Mouse (Mus musculus): ENCODE measurements around the gene Gm20388. TPM values are rescaled to one million over a fixed set of nuclear protein-coding genes. Genes with fewer than 3 reads are reported as not detected.

Gene Gm20388
- total RNA-seq, 2 experiments from 2014 or later, result 12.7 TPM; not detected in 1

- DNase-seq, result no peak
Measured at GRCm38 (mm10) chr8:121035611-121036010, 1125.0 kb downstream of the Gm20388 start.

DNA sequence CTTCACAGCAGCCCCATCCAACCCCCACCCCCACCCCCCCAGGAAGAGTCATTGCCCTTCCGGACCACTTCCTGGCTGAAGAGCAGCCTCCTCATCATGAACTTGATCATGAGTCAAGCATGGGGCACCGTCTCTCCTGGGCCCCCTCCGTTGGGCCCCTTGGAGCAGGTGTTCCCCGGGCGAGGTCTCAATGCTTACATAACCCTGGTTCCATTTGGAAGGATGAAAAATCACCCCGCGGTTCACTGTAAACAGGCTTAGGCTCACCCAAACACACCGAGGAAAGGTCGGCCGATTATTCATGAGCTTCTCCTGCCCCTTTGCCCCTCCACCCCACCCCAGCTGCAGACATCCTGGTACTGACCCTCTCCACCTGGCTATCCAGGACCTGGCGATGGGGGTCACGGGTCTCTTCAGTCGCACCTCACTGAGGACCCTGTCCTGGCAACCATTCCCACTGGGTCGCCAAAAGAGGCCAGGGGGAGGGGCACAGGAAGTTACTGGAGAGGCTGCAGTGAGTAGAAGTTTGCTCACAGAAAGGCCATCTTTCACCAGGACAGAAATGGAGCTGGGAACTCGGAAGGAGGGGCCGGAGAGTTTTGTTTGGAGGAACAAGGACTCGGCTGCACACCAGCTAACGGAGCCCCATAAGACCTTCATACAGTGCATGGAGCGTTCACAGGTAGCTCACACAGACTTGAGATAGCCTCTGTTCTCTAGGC is 1133.2 kb downstream of the Gm20388 start:
- DNase-seq, result no peak

GRCm38 (mm10) chr8:121047441-121047840 is 1136.8 kb downstream of the Gm20388 start:
- DNase-seq, result no peak

DNA sequence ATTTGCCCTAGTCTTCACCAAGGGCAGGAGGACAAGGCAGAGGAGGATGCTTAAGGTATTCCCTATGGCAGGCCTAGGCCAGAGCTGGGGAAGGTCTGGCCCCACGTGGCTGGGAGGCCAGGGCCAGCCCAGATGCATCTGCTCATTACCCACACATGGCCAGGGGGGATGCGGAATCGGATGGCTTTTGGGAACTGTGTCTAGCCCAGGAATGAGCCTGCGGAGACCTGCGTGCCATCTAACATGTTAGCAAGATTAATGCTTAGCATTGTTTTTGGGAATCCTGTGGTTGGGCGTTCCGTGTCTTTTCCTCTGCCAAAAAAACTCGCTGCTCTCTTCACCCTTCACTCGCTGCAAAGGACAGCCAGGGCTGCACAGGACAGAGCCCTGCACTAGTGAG is 1147.4 kb downstream of the Gm20388 start:
- no peak for DNase-seq

DNA sequence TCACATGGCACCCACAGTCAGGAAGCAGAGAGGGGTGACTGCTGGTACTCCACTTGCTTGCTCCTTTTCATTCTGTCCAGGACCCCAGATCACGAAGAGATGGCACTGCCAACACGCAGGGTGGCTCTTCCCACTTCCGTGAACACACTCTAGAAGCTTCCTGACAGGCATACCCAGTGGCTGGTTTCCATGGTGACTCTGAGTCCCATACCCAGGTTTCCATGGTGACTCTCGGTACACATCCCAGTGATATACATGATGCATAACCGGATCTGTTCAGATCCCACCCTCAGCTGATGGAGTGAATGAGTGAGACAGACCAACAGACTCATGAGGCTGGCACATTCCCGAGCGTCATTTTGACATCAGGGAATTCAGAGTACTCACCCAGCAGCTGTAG is 1148.5 kb downstream of the Gm20388 start:
- peak in 1 of 2 experiments; percentile 26 for DNase-seq

DNA sequence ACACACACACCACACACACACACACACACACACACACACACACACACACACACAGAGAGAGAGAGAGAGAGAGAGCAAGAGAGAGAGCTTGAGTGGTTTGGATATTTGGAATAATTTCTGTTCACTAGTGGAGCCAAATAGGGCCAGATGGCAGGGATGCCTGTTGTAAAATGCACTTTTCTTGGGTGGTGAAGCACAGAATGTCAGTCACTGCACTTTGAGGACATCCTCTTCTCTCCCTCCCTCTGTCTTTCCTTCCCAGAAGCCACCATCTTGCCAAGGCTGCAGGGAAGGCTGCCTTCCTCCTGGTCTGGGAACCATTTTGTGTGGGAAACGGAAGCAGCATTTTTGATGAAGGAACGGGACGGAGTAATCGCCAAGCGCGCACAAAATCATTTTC is 1151.9 kb downstream of the Gm20388 start:
- DNase-seq, result peak; percentile 16 to 47

GRCm38 (mm10) chr8:121063649-121064048 is 1153.0 kb downstream of the Gm20388 start:
- DNase-seq, result no peak

GRCm38 (mm10) chr8:121071454-121071853 is 1160.8 kb downstream of the Gm20388 start:
- DNase-seq, result no peak

DNA sequence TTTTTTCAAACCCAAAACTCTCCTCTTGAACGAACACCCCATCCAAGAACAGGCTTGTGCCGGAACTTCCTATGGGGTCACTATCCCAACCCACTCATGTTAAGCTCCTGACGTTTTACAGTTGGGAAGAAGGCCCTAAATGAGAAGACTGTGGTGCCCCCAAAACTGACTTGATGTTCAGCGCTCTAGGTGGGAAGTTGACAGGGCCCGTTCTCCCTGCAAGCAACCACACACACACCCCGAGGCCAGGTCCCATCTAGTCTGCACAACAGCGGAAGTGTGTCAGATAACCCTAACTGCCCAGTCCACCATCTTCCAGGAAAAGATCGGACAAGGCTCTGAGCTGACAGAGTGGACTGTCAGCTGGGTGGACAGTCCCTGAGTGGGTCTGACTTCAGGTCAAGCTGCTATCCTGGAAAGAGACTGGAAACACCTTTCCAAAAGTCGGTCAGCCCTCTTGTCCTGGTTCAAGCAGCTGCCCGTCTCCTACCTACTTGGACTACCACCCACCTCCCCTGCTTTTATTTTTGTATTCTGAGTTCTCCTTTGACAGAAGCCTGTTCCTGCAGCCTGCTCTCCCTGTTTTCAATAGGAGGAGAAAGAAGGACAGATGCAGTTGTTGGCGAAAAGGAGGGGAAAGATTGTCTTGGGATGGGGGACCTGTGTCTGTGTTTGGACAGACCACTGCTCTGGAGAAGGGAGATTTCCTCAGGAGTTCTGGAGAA is 1161.9 kb downstream of the Gm20388 start:
- DNase-seq, result no peak

- no peak for DNase-seq
Measured at GRCm38 (mm10) chr8:121073174-121074107, 1162.8 kb downstream of the Gm20388 start.

GRCm38 (mm10) chr8:121074108-121074847 is 1163.6 kb downstream of the Gm20388 start:
- no peak for DNase-seq

DNA sequence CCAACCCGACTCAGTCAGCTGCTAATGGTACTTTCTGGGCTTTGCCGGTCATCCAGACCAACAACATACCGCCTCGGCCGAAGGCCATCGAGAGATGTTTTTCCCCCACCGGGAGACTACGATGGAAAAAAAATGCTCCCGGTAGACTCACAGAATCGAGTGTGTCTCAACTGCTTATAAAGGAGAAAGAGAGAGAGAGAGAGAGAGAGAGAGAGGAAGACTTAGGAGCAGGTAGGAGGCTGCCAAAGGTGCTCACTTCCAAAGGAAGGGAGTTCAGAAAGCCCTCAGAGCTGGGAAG is 1164.2 kb downstream of the Gm20388 start:
- DNase-seq, result no peak

- no peak for DNase-seq
Measured at GRCm38 (mm10) chr8:121075936-121076335, 1165.3 kb downstream of the Gm20388 start.

GRCm38 (mm10) chr8:121076555-121076954 is 1165.9 kb downstream of the Gm20388 start:
- DNase-seq, result no peak

GRCm38 (mm10) chr8:121078721-121079120 is 1168.1 kb downstream of the Gm20388 start:
- DNase-seq, result no peak

DNA sequence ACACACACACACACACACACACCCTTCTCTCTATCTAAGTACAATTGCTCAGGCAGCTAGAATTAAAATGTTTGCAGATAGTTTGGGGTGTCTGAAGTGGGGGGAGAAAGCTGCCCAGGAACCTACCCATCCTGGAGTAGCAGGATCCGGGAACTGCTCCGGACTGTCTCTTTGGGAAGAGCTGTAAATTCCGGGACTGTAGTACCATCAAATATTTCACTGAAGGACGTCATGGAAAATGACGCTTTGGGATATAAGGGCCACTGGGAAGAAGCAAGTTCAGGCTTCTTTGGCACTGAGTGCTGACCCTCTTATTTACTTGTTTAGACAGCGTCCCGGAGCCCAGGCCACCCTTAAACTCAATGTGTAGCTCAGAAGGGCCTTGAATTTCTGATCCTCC is 1168.6 kb downstream of the Gm20388 start:
- no peak for DNase-seq

GRCm38 (mm10) chr8:121079944-121080343 is 1169.3 kb downstream of the Gm20388 start:
- no peak for DNase-seq

DNA sequence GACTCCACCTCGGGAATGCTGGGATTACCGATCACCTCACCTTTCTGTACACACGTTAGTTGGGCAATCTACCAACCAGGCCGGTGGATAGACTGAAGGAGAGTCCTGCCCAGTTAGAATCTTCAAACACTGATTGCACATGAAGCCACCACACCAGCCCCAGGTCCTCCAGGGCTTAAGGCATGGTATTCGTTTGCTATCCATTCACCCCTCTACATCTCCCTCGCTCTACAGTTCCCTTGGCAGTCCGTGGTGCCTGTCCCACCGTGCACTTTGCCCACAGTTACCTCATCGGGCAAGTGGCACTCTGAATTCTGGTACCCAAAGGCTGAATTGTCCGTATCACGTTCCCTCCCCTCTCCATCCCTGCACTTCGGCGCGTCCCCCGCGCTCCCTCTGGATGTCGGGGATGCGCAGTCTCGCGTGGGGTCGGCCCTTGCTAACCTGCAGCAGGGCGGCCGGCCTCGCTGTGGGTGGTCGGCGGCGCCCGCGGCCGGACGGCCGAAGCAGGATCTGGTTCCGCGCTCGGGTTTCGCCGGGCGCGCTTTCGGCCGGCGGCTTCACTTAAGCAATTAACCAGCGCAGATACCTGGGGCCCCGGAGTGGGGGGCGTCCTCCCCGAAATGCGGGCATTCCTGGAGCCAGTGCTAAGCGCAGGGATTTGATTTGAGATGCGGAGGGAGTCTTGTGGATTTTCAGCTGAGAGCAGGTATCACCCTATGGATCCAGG is 1169.9 kb downstream of the Gm20388 start:
- no peak for DNase-seq

DNA sequence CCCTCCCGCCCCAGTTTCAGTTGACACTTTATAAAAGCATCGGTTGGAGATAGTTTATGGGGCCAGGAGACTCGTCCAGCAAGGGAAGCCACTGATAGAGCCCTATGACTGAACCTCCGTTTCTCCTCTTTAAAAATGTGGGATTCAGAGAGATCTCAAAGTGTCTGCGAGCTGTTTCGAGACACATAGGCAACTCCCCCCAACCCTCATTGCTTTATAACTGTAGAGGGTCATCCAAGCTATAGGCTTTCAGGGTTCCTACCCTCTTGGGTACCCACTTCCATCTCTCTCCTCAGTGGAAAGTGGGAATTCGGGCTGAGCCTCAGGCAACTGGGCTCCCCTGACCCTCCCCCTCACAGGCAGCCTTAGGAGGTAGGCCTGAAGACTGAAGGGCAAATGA is 1170.8 kb downstream of the Gm20388 start:
- DNase-seq, result no peak

DNA sequence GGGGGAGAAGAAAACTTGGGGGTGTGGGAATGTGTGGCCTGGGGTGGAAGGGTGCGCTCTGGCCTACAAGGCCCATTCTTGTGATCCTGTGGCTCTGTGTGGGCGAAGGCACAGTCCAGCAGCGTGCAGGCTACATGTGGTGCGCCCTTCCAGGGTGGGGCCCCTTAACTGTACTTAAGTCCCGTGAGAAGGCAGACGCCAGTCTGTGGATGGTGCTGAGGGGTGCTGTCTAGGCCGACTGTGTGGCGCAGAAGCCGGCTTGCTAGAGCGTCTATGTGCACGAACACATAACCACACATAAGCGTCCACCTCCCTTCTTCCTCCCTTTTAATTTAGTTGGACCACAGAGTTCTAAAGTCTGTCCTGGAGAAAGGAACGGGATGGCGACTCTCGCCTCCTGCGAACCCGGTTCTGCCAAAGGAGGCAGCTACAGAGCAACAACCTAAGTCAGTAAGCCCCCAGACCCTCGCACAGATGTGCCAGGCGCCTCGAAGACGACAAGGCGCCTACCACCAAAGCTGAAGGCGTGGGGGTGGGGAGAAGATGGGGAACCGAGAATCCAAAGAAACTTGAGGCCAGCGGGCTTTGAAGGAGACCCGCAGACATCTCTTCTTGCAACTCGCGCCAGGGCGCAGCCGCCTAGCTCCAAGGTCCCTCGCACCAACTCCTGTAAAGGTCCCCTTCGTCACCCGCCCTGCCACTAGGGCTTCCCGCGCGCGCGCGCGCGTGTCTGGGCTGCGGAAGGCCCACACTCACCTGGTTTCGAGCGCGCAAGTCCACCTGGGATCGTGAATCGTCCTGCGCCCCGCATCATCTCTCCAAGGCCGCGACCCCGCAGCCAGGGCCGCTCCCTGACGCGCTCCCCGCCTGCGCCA is 1171.8 kb downstream of the Gm20388 start:
- DNase-seq, result no peak
